Mouse (Mus musculus) left cerebral cortex, adult 2 months (tissue): ENCODE results near the gene S1pr1. TPM values are rescaled to one million over a fixed set of nuclear protein-coding genes. Genes with fewer than 3 reads are reported as not detected.
A peak's percentile ranks its signal among the peaks of the same experiment; 100 is the strongest.

Experiments used
- DNase-seq, 2 experiments: peaks; one replicate each; pipeline ENCODE4 v3.0.0; 2021 to 2022; ENCODE audit warnings: low spot score in 2 of 2, mixed read lengths in 1 of 2; ENCODE audit errors: extremely low spot score in 1 of 2
- H3K27ac ChIP-seq: fragments of 200-600 bp; 2 replicates; pipeline ENCODE4 v1.8.1; 2022
- H3K4me3 ChIP-seq: fragments of 200-600 bp; 2 replicates; pipeline ENCODE4 v1.8.1; 2022
- CTCF ChIP-seq: fragments of 200-600 bp; IDR thresholded peaks from 2 replicates; pipeline ENCODE4 v1.8.1; 2022; ENCODE audit warnings: antibody characterized with exemption, mild to moderate bottlenecking, moderate library complexity
- intact Hi-C: fragments of 180-260 bp; cut with DNase I; formaldehyde crosslinking; loops from one replicate; pipeline ENCODE4 v1.15.1; 2025
- total RNA-seq, 2 experiments: library from RNA; stranded (reverse); gene quantifications; 2 replicates each; pipeline ENCODE4 v1.2.3; 2021

Gene S1pr1
- total RNA-seq, 2 experiments from 2014 or later: 90.6 to 118 TPM

DNA sequence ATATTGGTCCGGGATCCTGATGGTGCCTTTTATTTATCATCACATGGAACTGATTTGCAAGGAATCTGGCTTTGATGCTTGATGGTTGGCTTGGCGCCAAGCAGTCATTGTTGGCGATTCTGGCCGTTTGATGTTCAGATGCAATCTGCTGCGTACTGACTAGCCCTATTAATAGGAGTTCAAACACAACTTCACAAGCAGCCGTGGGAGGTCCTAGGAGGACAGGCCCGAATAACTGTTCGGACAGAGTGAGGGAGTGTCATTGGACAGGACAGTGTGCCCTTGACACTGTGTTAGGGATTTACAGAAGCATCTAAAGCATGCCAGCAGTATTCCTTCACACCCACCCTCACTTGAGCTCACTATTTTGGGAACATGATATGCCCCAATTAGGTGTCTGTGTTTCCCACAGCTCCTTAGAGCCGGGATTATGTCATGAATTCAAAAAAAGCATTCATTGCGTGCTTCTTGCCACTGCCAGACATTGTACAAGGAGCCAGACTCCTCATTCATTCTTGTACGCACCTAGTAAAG lies 23.0 kb upstream of the S1pr1 start:
- peak in 1 of 2 experiments; percentile 13 for DNase-seq
- no peak for TF ChIP-seq CTCF
- intact Hi-C loops: no loop called here
- Histone ChIP-seq H3K27ac (peak overlapping the region; percentile 5; the same call in 1 of the 2 replicates), H3K4me3 (no peak overlapping the region)

DNA sequence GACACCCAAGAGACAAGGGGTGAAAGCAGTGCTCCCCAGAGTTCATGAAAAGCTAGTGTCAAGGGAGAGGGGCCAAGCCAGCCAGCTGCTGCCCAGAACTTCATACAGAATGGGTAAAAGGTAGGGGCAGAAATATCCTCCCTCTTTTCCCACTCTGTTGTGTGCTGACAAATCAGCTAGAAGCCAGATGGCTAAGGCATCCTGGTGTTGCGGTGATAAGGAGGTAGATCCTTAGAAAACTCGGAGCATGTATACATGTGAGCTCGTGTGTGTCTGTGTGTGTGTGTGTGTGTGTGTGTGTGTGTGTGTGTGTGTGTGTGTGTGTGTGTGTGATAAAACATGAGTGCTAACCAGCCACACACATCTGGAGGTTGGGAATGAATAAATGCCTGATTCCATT lies 20.7 kb upstream of the S1pr1 start:
- intact Hi-C loops: no loop called here
- no peak for DNase-seq
- TF ChIP-seq CTCF: no peak
- H3K27ac ChIP-seq: no peak overlapping the region
- no peak overlapping the region for H3K4me3 ChIP-seq

DNA sequence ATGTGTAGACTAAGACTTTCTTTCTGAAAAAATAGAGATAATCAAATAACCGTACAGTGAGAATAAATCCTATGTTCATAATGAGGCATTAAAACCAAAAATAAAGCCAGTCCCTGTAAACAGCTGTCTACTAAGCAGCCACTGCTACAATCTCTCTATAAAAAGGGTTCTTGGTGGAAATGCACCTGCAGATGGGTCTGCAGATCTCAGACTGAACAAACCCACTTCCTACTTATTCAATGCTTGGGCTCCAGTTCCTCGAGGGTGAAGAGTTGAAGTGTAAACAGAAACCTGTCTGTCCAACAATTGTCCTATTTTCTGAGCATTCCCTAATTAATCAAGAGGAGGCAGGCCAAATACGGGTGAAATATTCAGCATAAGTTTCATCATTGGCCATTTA lies 20.0 kb upstream of the S1pr1 start:
- Histone ChIP-seq H3K4me3 (no peak overlapping the region), H3K27ac (no peak overlapping the region)
- intact Hi-C loops: no loop called here
- DNase-seq: no peak
- no peak for TF ChIP-seq CTCF

DNA sequence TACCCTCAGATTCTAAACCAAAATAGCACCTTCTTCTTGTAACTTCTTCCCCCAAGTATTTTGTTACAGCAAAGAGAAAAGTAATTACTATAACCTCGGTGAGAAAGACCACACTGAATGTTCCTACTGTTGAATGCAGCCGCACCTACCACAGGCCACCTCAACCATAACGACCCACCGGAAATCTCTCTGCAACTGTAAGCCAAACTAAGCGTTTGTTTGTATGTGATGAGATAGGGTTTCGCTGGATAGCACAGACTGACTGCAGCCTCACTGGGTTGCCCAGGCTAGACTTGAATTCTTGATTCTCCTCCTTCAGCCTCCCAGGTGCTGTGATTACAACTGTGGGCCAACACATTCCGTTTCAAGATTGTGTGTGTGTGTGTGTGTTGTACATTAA lies 15.5 kb upstream of the S1pr1 start:
- no peak for TF ChIP-seq CTCF
- no peak overlapping the region for H3K27ac ChIP-seq
- intact Hi-C loops: no loop called here

GRCm38 (mm10) chr3:115729187-115729586 lies 14.3 kb upstream of the S1pr1 start:
- Histone ChIP-seq H3K4me3 (no peak overlapping the region), H3K27ac (no peak overlapping the region)
- intact Hi-C loops: no loop called here
- DNase-seq: no peak
- TF ChIP-seq CTCF: no peak

More for the DNA sequence above, 15.5 kb upstream of the S1pr1 start:
- no peak overlapping the region for H3K4me3 ChIP-seq
- DNase-seq: no peak

DNA sequence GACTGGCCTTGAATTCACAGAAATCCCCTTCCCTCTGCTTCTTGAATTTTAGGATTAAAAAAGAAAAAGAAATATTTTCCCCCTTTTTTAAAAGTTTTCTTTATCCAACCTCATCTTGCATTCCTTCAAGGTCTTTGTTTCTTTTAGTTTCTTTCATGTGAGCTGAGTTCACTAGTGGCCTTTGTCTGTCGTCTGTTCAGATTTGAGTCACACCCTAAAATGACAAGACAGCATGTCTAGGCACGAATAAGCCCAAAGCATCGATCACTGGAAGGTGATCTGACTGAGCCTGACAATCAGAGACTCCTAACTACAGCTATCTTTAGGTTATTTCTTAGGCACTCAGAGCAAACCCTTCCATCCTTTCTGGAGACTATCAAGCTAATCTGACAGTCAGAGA lies 13.3 kb upstream of the S1pr1 start:
- Histone ChIP-seq H3K27ac (no peak overlapping the region), H3K4me3 (no peak overlapping the region)
- intact Hi-C loops: no loop called here
- no peak for TF ChIP-seq CTCF
- no peak for DNase-seq

- TF ChIP-seq CTCF: no peak
- Histone ChIP-seq H3K4me3 (no peak overlapping the region), H3K27ac (no peak overlapping the region)
- intact Hi-C loops: no loop called here
- DNase-seq: no peak
Measured at GRCm38 (mm10) chr3:115718886-115719285, 4.0 kb upstream of the S1pr1 start.

DNA sequence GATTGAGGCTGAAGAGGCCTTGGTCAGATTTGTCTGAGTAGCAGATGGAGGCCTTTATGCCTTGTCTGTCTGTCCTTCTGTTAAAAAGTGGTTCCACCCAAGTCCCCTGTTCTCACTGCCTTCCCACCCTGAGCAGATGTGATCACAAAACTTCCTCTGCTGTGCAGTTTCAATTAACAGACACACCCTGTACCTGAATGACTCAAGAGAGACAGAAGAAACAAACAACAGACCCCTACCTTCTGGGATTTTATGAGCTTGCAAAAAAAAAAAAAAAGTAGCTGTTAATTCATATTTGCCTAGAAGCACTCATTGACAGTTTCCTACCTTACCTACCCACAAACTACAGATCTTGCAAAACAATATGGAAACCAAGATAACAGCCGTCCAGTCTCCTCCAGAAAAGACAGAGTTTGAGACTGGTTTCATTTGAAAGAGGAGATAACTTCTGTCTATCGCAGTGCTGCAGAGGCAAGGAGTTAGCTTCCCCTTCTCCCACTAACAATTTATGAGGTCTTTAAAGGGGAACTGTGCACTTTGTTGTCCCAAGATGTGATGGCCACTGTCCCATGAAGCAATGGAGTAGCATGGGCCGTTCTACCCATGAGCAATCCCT lies 1.1 kb upstream of the S1pr1 start:
- intact Hi-C loops: no loop called here
- no peak for DNase-seq
- TF ChIP-seq CTCF: no peak
- Histone ChIP-seq H3K27ac (peak overlapping the region; percentile 84), H3K4me3 (peak overlapping the region; percentile 60)

- H3K4me3 ChIP-seq: peak overlapping the region; percentile 60
- peak overlapping the region; percentile 84 for H3K27ac ChIP-seq
- DNase-seq: no peak
- intact Hi-C loops: loop anchor here (5.0 kb wide), 3 partner anchors 52 to 218 kb away; no protein-coding TSS in a partner anchor
- TF ChIP-seq CTCF: no peak
Measured at GRCm38 (mm10) chr3:115714049-115714435, 830 bp downstream of the S1pr1 start.

- H3K4me3 ChIP-seq: peak overlapping the region; percentile 60
- peak overlapping the region; percentile 84 for H3K27ac ChIP-seq
- no peak for DNase-seq
- intact Hi-C loops: loop anchor here (2.0 to 5.0 kb wide), 5 partner anchors 51 to 263 kb away; no protein-coding TSS in a partner anchor
- no peak for TF ChIP-seq CTCF
Measured at GRCm38 (mm10) chr3:115713417-115714048, 1.3 kb downstream of the S1pr1 start.

DNA sequence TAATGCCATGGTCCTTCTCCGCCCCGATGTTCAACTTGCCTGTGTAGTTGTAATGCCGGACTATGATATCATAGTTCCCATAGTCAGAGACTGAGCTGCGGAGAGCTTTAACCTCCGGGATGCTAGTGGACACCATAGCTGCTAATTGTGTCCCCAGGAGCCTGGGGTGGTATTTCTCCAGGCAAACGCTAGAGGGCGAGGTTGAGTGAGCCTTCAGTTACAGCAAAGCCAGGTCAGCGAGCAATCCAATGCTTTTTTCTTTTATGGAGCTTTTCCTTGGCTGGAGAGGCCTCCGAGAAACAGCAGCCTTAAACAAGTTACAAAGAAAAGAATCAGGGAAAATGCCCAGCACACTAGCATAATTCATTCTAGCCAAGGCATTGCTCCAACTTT lies 2.1 kb downstream of the S1pr1 start:
- Histone ChIP-seq H3K4me3 (peak overlapping the region; percentile 60), H3K27ac (peak overlapping the region; percentile 73)
- TF ChIP-seq CTCF: peak; percentile 96
- intact Hi-C loops: loop anchor here (2.0 to 5.0 kb wide), 5 partner anchors 51 to 264 kb away; no protein-coding TSS in a partner anchor
- peak; percentile 69 to 74 for DNase-seq

- H3K4me3 ChIP-seq: peak overlapping the region; percentile 60
Measured at GRCm38 (mm10) chr3:115711924-115712807, 2.7 kb downstream of the S1pr1 start.

More at GRCm38 (mm10) chr3:115711924-115712807, 2.7 kb downstream of the S1pr1 start:
- DNase-seq: no peak
- peak overlapping the region; percentile 60 for H3K27ac ChIP-seq
- no peak for TF ChIP-seq CTCF
- intact Hi-C loops: loop anchor here (2.0 to 5.0 kb wide), 5 partner anchors 50 to 265 kb away; no protein-coding TSS in a partner anchor
